Mouse (Mus musculus) telencephalon, adult 2 months (tissue): ENCODE data around the gene Parvg.
"Not testable (repeated sequence)": the region's sequence is repeated elsewhere in the genome, so short reads cannot be mapped to it uniquely, and the experiment has no call there.

ENCODE experiments used
- DNase-seq: peaks from one replicate; pipeline ENCODE4 v3.0.0-alpha.2; 2011; ENCODE audit warnings: low read depth, low spot score

Parvg gene

DNA sequence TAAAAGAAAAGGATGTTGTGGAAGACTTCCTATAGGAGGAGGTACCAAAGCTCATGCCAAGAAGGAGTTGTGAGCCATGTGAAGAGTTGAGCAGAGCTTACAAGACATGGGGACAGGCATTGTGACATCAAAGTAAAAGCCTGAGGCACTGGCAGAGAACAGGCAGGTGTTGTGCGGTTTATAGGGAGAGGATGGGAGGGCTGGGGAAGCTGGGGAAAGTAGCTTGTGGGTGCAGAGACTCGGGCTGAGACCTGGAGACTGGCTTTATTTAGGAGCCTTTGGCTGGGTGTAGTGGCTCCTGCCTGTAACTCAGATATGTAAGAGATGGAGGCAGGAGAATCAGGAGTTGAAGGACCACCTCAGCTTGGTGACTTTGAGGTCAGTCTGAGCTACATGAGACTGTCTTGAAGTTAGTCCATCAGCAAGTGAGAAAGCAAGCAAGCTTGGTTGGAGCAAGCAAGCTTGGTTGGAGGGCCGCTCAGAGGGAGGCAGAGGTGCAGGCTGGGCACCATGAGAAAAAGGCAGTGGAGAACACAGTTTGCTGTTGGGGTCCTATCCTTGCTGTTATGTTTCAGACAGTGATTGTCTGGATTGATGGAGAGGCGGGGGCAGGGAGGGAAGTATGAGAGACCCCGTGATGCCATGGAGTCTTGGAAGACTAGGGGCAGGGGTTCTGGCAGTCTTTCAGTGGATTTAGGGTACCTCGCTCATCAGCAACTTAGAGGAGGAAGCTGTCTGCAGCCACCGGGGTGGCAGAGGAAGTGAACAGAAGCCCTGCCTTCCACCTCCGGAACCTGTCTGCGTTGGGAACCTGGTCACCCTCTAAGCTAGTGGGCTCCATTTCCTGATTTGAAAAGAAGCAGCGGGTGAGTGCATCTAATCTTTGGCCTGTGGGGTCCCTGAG, at the start of gene Parvg:
Gene Parvg (plus strand): TSS at position 61 of the 904 bp plus-strand sequence.
- DNase-seq: no peak

- DNase-seq: no peak
These were observed 47.8 kb upstream of the Parvg start for GRCm38 (mm10) chr15:84276066-84276465.

DNA sequence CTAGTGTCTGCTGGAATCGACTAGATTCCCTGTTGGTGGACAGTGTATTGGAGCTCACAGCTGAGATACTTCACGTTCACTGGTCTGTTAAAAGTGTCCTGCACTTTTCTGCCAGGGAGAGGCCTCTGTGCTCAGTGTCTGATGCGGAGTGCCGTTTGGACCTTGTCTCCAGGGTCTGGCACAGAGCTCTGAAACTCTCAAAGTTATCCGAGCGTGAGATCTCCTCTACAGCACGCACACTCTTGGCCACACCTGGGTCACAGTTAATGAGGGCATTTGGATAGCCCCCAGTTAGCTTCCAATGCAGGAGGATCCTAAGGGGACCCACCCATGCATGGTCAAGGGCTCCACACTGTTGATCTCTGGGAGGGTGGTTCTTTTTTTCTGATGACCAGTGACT, 45.7 kb upstream of the Parvg start:
- no peak for DNase-seq

DNA sequence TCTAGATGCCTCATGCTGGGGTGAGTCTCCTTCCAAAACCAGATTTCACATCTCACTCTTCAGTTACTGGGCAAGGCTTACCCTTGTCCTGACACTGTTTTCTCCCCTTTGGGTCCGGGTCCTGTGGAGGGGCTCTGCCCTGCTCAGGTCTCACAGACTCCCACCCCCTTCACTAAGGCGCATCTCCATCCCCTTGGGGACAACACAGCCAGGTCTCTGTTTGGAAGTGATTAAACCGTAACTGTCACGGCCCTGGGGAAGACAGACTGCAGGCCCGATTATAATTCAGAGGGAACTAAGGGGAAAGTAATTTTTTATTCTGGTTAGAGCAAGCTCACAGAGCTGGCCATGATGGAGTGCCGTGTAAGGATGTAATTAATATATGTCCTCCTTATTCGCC, 45.2 kb upstream of the Parvg start:
- no peak for DNase-seq

GRCm38 (mm10) chr15:84280309-84280708, 43.5 kb upstream of the Parvg start:
- no peak for DNase-seq

DNA sequence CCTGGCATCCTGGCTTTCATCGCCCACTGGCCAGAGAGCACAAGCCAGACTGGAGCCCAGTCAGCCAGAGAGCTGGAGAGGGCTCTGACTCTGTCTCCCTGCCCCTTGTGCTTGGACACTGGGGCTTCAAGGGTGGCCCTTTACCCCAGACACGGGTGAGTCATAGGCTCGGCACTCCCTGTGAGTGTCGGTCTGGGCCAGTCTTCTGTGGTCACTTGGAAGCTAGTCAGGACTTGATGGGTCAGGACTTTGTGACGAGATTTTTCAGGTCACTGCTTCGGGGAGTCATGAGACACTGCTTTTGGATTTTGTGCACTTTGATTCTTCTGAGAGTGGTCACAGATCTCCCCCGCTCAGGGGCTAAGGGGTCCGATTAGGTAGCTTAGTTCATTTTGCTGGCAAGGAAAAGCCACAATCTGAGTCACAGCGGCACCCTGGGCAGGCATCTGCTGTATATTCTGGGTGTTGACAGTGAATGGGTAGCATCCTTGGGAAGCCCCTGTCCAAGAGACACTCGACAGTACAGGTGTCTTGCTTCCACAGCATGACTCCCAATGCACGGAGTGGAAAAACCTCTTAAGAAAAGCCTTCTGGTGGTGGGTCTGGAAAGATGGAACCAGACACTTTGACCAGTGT, 43.0 kb upstream of the Parvg start:
- no peak for DNase-seq

DNA sequence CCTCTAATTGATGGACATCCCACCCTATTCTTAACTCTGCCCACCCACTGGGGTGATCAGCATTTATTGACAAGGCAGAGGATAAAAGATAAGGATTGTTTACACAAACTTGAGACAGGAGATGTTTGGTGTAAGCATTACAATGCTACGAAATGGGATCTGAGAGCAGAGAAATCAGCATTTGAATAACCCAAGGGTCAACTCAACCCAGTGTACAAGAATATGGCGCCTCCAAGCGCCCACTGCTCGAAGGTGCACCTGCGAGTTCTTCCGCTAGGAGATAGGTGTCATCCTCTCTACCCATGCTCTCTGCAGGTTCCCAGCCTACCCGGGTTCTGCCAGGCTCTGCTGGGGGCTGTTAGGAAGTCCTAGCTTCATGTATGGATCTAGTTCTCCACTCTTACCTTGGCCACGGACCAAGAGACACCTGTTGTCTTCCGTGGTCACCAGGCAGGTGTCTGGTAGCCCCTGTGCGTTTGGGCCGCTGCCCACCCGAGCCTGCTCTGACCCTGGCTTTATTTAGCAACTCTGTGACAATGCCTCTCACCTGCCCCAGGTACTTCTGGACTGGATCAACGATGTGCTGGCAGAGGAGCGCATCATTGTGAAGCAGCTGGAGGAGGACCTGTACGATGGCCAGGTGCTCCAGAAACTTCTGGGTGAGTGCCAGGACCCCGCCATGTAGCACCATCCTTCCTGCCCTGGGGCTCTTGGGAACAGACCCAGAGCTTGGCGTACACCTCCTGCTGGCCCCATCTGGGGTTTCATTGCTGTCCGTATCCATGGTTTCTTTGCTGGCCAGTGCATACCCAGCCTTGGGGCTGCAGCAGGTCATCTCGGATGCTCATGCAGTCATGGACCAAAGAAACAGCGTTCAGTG, 41.4 kb upstream of the Parvg start:
- no peak for DNase-seq

DNA sequence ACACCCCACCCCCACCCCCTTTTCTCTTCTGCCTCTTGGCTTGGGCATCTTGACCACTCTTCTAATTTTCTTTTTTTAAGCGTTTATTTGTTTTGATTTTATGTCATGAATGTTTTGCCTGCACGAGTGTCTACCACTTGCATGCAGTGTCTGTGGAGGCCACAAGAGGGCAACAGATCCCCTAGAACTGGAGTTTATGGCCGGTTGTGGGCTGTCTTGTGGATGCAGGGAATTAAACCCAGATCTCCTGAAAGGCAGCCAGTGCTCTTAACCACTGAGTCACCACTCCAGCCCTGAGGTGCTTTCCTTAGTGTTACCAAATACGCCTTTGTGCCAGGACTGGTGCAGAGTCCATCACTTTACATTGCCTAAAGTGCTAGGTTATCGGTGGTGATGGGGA, 39.8 kb upstream of the Parvg start:
- DNase-seq: no peak

GRCm38 (mm10) chr15:84285453-84285852, 38.4 kb upstream of the Parvg start:
- no peak for DNase-seq

- not testable (repeated sequence) for DNase-seq
These were observed 34.9 kb upstream of the Parvg start for GRCm38 (mm10) chr15:84288953-84289352.

- no peak for DNase-seq
These were observed 32.7 kb upstream of the Parvg start for GRCm38 (mm10) chr15:84291097-84291496.

GRCm38 (mm10) chr15:84293590-84293989, 30.2 kb upstream of the Parvg start:
- no peak for DNase-seq

DNA sequence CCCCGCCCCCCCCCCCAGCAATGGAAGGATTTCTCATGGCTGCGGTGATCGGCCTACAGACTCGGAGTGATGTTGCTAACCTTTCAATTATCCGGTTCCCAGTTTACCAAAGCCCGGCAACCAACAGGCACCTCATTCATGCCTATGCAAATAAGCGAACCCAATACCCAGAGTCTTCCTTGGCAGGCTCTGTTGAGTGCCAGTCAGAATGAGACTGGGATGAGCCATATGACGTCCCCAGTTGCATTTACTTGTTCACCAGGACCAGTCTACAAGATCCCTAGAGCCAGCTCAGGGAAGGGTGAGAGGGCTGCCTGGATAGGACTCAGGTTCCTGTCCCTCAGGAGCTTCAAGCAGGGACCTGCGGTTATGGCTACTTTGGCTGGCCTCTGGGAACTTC, 29.4 kb upstream of the Parvg start:
- no peak for DNase-seq

GRCm38 (mm10) chr15:84295225-84295624, 28.6 kb upstream of the Parvg start:
- DNase-seq: no peak

- no peak for DNase-seq
These were observed 26.4 kb upstream of the Parvg start for GRCm38 (mm10) chr15:84297454-84297853.

GRCm38 (mm10) chr15:84298804-84299370, 24.9 kb upstream of the Parvg start:
- peak; percentile 62 for DNase-seq

GRCm38 (mm10) chr15:84299662-84300333, 24.0 kb upstream of the Parvg start:
- DNase-seq: no peak

- no peak for DNase-seq
These were observed 23.2 kb upstream of the Parvg start for GRCm38 (mm10) chr15:84300591-84300990.

DNA sequence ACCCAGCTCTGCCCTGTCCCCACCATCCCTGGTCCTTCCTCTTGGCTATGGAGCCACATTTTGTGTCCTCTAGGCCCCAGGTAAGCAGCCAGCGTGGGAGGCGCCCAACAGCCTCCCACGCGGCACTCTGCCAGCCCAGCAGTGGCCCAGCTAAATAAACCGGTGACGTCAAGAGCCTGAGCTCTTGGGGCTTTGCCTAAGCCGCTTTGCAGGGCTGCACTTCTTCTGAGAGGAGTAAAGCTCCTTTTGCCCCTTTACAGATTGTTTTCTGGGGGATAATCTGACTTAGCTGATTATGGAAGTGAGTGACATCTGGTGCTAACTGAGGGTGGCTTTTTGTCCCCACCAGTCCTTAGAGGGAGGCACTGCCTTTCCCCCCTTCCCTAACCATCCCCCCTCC, 22.8 kb upstream of the Parvg start:
- no peak for DNase-seq

DNA sequence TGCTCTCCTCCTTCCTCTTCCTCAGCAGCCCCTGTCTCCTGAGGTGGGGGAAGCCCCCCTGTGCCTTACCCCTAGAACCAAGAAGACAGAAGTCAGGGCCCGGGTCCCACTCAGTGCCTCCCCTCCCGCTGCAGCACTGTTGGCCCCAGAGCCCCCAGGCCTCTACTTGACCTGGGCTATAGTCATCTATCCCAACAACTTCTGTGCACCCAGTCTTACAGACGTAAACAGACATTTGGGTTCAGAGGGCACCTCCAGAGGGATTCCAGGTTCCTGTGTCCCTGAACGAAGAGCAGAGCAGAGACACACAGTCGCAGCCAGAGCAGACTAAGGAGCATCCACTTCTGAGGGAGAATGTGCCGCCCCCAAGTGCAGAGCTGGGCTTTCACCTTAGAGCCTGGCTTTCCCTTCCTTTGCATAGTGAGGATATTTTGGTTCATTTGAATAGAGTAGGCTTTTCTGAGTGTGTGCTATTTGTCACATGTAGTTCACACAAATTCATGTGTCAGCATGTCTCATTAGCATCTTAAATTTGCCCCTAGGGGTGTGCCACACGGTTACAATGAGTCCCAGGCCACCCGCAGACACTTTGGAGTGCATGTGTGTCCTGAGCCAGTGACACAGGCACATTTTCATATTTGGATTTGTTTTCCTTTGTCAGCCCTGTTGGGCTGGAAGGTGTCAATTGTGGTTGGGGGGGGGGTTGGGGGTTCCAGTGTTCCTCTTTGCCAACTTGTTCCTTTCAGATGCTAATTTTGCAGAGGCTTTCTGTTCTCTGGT, 22.0 kb upstream of the Parvg start:
- no peak for DNase-seq
